Mouse (Mus musculus): Measurements from ENCODE around the gene Ercc6l2.

Gene Ercc6l2

DNA sequence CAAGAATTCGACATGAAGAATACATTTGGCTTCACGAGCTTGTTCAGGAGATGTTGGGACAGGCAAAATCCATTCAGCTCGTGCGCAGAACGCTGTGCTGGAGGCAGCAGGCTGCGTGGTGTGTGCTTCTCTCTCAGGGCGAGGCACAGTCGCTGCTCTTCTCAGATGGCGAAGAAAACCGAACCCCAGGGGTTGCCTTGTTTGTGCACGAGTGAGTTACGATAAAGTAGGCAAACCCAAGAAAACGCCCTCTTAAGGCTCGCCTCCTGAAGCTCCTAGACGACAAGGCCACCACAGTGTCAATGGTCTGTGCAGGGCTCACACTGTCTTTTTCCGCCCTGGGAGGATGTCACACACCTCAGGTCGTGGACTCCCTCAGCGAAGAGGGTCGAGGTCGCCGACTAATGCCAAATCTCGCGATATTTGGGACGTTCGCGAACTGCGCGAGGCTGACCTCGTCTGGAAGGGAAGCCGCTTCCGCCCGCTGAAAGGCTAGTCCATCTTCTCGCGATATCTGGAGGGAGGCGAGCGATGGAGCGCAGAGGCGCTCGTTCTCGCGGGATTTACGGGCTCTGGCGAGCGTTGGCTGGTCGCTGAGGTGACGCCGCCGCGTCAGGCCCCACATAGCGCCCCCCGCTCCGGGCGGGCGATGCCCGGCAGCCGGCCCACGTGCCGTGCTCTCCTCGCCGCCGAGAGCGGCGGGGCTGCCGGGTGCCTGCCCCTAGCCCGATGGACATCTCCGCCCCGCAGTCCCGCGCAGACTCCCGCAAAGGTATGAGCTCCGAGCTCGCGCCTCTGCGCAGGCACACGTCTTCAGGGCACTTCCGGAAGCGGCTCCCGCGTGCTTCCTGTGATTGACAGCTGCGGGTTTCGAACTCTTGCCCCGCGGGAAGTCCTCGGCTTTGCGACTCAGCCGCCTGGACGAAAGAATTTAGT, at the start of gene Ercc6l2:
TSS of gene Ercc6l2 (plus strand) at position 495 of the 936 bp plus-strand sequence.
- peak; percentile 100 for DNase-seq (ENCODE audit: low spot score)

DNA sequence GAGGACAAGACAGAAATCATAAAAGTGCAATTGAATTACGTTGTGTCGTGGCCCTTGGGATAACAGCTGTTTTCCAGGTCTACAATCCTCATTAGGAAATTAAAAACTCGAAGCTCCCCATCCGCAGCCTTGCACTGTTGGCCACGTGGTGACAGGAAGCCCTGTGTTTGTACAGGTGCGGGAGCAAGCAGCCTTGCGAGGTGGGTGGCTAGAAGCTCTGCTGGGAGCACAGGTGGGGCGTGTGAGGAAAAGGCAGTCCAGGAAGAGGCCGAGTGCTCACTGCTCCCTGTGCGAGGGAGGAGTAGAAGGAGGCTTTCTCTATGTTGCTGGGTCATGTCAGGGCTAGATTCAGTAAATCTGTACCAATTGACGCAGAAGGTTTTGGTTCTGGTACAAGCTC, 49.0 kb upstream of the Ercc6l2 start:
- DNase-seq (ENCODE audit: low spot score) = no peak

DNA sequence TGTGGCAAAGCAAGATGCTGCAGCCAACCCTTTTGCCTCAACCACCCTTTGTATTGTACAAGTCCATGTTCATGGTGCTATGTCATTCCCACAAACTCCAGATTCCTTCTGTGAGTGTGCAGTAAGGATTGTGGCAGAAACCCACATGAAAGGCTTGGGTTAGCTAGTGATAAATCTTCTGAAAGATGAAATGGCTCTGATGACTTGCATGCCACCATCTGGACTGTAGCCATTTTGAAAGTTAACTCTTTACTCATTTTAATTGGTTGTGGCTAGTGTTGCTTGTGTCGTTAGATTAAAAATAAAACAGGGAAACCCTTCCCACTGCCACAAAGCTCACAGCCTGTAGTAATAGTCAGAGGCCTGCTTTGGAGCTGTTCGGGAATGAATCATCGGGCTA, 44.0 kb upstream of the Ercc6l2 start:
- DNase-seq (ENCODE audit: low spot score) = peak; percentile 27

DNA sequence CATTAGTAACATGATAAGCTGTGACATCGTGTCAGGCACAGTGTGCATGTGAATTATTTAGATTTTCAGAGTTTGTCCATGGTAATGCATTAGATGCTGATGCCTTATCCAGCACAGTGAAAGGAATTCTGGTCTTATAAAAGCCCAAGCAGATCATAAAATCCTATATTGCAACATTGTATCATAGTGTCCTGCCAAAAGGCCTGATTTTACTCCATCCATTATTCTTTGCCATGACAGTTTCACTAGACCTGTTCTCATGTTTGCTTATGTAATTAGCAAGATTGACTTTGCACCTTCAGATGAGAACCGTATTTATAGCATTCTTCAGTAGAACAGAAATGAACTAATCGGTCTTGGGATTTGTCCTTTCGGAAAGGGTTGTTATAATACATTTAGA, 36.1 kb upstream of the Ercc6l2 start:
- DNase-seq (ENCODE audit: low spot score) = no peak

DNA sequence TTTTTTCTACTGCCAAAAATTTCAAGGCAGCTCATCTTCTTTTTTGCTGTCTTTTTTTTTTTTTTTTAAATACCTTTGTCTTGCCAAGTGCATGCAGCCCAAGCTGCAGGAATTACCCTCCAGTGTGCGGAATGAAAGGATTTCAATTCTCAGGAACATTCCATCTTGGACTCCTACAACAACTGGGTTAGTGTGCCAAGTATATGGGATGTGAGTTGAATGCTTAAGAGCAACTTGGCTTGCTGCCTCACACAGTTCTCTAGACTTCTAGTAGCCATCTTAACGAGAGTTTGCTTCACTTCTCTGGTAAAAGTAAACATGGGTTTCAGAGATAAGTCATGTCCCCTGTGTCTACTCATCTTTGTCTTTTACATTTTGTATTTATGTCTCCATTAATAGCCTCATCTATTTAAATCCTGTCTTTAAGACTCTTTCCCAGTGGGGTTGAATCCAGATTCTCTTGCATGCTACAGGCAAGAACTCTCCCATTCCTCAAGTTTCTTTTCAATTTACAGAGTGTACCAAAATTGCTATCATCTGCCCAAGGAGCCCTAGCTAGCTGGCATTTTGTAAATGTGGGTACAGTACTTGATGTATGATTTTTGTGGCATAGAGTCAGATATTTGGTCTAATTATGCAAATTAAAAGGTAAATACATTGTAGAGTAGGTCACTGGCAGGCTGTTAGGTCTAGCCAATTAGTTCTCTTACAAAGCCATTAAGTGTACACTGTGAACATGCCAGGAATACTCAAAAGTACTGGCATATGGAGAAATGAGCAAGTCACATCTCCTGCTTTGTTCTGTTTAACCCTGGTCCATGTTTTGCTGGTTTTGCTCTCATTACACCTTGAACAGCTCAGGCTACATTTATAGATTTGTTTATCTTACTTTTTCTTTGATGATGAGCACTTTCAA, 35.4 kb upstream of the Ercc6l2 start:
- DNase-seq (ENCODE audit: low spot score) = no peak

DNA sequence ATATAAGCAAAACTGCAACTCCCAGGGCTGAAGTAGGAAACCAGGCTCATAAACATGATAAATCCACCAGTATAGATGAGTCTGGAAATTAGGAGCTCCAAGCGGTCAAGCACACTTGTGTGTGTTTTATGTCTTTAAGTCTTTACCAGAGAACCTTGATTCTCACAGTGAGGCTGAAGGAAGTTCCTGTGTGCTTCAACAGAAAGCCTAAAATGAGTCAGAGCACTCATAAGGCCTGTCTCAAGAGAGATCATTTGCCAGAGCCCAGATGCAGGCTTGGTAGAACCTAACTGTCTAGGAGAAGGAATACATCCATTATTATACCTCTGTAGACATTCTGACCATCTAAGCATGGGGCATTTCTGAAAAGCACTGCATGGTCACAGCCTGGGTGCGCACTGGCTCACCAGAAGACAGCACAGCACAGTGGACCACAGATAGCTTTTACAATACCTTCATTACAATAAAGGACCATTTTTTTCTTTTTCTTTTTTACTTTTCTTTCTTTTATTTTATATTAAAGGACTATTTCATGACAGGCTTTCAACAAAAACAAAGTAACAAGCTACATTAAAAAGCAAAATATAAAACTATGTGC, 22.7 kb upstream of the Ercc6l2 start:
- no peak for DNase-seq (ENCODE audit: low spot score)

DNA sequence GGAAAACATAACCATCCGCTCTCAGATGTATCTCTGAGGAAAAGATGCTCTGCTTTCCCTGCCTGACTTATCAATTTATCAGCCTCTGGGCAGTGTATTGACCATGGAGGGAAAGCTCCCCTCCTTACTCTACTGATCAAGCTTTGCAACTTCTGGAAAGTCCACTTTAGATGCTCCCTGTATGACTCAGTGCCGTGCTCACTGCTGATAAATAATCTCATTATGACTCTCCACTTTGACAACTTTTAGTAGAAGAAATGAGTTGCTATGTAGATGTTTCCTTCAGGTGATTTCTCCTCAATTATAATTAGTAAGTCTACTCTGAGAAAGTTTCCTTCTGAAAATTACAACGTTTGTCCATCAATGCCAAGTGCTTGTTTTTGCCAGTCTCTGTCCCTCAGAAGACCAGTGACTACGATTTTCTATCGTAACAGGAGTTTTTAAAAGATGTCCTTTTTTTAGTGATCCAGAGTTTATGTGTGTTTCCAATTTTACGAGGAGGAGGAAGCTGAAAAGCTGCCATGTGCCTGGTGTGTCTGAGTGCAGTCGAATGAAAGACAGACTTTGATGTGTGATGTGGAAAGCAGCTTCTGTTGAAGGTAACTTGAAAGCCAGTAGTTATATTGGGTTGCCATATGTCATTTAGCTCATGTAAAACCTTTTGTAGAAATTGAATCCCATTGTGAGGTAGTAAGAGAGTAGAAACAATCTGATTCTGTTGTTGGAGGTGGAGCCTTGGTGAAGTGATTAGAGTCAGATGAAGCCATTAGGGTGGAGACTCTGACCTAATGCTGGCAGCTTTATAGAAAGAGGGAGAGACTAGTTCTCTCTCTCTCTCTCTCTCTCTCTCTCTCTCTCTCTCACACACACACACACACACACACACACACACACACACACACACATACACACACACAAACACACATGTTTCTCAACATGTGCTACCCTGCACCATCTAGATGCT, 21.4 kb upstream of the Ercc6l2 start:
- DNase-seq (ENCODE audit: low spot score) = no peak

DNA sequence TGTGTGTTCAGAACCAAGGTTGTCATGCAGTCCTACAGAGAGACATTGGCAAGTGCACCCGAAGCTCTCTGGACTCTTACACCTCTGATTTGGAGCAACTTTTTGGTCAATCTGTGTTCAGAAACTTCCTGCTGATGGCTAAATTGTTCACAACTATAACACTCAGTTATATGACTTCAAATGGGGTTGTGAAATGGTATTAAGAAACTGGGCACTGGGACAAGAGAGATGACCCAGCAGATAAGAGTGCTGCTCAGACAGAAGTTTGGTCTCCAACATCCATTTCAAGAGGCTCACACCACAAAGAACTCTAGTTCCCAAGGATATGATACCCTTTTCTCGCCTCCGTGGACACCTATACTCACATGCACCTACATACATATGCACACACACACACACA, 16.4 kb upstream of the Ercc6l2 start:
- DNase-seq (ENCODE audit: low spot score) = no peak

DNA sequence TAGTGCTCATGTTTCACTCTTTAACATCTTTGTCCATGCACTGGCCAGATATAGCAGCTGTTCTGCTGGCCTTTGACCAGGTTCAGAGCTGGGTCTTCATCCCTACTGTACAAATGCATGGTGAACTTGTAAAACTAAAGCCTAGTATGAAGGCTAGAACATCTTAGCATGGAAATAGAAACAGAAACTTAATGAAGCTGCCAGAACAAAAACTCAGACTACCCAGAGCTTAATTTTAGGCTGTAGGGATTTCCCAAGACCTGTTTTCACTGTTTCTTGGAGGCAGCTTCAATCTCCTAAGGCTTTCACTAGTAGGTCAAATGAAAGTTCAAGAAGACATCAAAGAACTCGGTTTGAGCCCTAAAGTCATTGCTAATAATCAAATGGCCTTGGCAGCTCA, 15.1 kb upstream of the Ercc6l2 start:
- DNase-seq (ENCODE audit: low spot score) = no peak

DNA sequence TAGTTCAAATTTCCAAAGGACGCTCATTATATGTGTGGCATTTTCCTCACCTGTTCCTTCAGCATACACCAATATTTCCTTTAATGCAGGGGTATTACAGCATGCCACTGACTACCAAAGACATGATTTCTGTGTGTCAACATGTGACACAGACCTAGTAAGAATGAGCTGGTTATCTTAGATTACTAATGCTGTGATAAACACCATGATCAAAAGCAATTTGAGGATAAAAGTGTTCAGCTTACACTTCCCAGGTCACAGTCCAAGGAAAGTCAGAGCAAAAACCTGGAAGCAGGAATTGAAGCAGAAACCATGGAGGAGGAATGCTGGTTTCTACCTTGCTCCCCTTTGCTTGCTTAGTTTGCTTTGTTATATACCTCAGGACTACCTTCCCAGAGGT, 13.8 kb upstream of the Ercc6l2 start:
- no peak for DNase-seq (ENCODE audit: low spot score)

DNA sequence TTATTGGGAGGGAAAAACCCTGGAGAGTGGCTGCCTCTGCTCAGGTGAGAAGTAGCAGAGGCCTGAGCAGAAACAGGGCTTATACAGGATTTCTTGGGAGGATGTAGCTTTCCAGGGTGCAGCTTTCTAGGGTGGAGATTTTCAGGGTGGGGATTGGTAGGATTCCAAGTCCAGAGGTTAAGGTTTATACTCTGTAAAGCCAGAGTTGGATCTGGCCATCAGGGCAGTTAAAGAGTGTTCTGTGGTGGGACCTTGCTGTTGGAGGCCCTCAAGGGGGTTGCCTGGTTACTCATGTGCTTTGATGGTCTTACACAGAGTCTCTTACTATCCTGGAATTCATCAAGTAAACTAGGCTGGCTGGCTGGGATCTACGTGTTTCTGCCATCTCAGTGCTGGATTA, 7.8 kb upstream of the Ercc6l2 start:
- no peak for DNase-seq (ENCODE audit: low spot score)

DNA sequence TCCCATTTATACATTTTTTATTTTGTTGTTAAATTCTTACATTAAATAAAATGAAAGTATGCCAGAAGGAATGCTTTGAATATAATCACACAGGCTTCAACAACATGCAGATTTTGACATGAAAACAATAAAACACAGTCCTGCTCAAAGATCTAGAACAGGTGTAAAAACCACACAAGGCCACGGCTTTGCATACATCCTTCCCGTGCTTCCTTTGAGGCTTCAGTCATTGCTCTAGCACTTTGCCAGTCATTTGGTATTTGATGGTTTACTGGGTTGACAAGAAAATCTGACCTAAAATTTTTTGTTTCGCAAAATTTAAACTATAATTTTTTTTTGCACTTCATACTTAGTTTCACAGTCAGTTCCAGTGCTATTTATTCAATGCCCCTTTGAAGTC, 7.1 kb upstream of the Ercc6l2 start:
- DNase-seq (ENCODE audit: low spot score) = no peak

DNA sequence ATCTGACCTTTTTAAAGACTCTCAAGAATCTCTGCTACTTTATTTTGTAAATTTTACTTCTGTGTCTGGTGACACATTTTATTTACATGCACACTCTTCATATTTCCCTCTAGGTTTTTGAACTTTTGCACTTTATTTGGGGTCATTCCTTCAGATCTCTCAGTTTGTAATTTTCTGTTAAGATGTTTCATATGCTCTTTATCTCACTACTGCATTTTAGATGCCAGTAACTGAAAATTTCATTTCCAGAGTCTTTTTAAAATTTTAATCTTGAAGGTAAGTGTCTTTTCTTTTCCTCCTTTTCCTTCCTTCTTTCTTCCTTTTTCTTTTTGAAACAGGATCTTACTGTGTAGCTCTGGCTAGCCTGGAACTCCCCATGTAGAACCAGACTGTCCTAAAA, 3.6 kb upstream of the Ercc6l2 start:
- DNase-seq (ENCODE audit: low spot score) = no peak

DNA sequence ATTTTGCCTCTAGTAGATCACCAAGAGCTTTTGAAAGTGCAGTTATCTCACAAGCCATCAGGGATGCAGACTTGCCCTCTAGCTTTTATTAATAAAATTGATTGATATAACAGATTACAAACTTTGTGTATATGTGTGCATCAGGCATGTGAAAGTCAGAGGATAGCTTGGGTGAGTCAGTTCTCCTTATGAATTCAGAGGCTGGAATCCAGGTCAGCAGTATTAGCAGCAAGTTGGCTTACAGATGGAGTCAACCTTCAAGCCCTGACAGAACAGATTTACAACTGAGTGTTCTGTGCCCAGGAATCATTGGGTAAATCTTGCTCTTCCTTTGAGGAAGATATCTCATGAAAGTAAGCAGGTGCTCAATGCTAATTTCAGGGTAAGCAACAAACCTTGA, 891 bp downstream of the Ercc6l2 start:
- peak; percentile 25 for DNase-seq (ENCODE audit: low spot score)

DNA sequence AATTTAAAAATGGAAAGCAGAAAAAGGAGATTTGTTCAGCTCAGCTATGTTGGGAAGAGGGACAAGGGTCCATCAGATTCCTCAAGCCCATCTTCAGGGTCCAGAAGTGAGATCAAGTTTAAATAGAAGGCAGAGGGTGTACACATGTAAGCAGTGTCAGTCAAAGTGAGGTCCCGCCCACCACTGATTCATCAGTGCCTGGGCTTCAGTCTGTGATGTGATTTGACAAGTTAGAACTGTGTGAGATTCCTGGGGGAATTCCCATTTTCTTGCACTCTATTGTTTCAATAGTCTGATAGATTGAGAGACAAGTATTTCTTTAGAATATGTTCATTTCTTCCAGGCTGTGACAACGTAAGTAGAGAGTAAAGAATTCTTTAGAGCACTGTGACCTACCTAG, 30.7 kb downstream of the Ercc6l2 start:
- no peak for DNase-seq (ENCODE audit: low spot score)

DNA sequence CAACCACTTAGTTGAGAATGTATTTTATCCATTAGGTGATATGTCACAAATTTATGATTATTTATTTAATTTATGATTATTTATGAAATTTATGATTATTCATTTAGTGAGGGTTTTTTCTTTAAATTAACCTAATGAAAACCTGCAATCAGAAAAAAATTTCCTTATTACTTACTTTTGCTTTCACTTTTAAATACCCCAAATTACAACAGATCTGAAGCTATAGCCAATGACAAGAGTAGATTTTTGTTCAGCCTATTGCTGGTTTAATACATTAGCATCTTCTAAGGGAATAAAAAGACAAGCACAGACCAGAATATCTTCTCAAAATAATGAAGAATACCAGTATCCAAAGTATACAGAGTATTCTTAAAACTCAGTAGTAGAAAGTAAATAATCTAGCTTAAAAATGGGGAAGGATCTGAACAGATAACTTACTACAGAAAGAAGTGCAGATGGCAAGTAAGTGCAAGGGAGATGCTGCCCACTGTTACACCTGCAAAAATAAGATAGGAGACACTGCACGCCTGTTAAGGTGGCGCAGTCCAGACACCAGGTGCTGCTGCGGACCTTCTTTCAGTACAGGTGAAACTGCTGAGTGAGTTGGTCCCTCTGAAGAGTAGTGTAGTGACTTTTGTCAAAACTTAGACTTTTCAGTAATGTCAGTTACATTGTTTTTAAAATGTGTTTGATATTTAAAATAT, 35.4 kb downstream of the Ercc6l2 start:
- no peak for DNase-seq (ENCODE audit: low spot score)

DNA sequence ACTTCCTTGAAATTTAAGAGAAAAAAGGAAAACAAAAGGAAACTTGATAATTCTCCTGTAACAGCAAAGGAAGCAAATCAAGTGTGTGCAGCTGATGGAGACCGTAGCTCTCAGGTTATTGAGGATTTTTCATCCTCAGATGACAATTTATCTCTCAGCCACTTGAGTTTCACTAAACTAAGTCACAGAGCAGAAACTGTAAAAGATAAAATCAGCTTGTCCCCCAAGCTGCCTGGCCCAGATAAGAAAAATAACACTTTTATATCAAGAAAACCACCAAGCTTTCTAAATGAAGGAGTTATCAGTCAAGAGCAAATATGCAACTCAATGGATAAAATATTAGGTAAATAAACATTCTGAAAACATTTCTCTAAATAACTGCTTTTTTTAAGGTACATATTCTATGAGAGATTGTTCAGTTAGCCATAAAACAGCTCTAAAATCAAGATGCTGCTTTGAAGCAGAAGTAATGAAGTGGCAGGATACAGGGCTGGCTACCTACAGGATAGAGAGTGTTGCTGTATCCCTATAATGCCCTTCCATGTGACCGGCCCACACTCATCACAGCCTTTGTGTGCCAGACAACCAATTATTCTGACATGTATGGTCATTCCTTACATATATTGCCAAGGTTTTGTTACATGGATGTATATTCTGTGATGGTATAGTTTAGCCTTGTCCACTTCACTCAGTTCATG, 57.7 kb downstream of the Ercc6l2 start:
- DNase-seq (ENCODE audit: low spot score) = no peak

DNA sequence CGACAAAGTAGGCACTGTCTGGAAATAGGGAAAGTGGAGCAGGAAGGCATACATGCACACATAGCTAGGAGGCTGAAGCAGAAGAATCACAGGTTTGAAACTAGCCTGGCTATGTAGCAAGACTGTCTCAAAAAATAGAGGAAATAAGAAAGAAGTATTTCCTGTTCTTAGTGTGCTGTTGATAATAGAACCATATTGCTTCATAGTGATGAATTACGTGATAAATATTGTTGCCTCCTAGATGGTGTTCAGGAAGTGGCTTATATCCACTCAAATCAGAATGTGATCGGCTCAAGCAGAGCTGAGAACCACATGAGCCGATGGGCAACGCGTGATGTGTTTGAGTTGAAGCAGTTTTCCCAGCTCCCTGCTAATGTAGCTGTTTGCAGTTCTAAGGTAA, 62.1 kb downstream of the Ercc6l2 start:
- DNase-seq (ENCODE audit: low spot score) = no peak

DNA sequence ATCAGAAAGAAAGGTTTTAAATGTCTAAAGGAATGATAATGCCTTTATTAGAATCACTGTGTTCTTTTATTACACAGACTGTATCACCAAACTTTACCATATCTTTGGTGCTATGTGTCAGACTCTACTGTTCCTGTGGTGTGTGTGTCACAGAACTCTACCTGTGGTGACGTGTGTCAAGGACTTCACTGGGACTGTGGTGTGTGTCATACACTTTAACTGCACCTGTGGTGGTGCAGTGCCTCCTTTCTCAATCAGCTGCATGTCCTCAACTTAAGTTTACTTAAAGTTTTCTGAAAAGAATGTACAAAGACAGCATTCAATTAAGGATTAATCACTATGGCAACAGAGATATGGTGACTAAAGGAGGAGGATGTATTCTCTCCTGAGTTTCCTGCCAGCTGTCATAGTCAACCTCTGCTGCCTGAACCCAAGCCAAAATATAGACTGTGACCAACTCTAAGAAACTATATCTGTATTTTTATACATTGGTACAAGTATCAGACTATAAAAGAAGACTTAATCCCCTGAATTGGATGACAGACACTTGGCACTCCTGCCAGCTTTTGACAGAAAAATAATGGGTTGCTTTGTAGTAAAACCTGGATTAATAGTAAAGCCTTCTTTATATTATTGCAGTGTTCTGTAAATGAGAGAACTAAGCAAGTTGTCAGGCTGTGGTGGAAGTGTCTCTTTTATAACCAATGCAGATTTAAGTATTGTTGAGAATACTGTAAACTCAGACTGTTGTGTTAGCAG, 64.2 kb downstream of the Ercc6l2 start:
- no peak for DNase-seq (ENCODE audit: low spot score)

DNA sequence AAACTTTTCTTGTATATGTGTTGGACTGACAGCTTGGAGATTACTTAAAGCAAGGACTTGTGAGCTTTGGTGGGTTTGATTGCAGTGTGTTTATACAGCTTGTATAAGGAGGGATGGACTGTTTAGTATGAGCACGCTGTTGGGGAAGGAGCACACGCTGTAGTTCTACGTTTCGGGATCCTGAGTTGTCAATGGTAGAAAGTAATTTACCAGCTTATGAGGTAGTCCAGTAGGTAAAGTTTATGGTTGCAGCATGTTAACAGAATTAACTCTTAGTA, 64.8 kb downstream of the Ercc6l2 start:
- no peak for DNase-seq (ENCODE audit: low spot score)
